Mouse (Mus musculus) neural tube, embryonic 13.5 days (tissue): ENCODE data around the gene Ccl27b. TPM values are rescaled to one million over a fixed set of nuclear protein-coding genes. Genes with fewer than 3 reads are reported as not detected.
"Not testable (repeated sequence)": the region's sequence is repeated elsewhere in the genome, so short reads cannot be mapped to it uniquely, and the experiment has no call there.

ENCODE experiments used
- ATAC-seq: fragments of 200-750 bp; cut with Nextera tagmentation; 2 replicates; pipeline ENCODE4 v1.8.0; 2017; ENCODE audit warnings: low read depth, mild to moderate bottlenecking, moderate TSS enrichment, moderate library complexity
- H3K27ac ChIP-seq: fragments of 300-500 bp; sonication (generic); replicated peaks from 2 replicates; pipeline ENCODE4 v1.5.1; 2015; ENCODE audit warnings: moderate library complexity, mild to moderate bottlenecking, inconsistent platforms
- H3K27me3 ChIP-seq: fragments of 300-500 bp; sonication (generic); 2 replicates; pipeline ENCODE4 v1.6.1; 2015; ENCODE audit warnings: mild to moderate bottlenecking, inconsistent platforms
- H3K36me3 ChIP-seq: fragments of 300-500 bp; sonication (generic); 2 replicates; pipeline ENCODE4 v1.6.1; 2015; ENCODE audit warnings: mild to moderate bottlenecking, inconsistent platforms
- H3K4me1 ChIP-seq: fragments of 300-500 bp; sonication (generic); replicated peaks from 2 replicates; pipeline ENCODE4 v1.6.1; 2015; ENCODE audit warnings: inconsistent platforms
- H3K4me2 ChIP-seq: fragments of 300-500 bp; sonication (generic); 2 replicates; pipeline ENCODE4 v1.6.1; 2015; ENCODE audit warnings: inconsistent platforms, mild to moderate bottlenecking, moderate library complexity
- H3K4me3 ChIP-seq: fragments of 300-500 bp; sonication (generic); 2 replicates; pipeline ENCODE4 v1.5.1; 2015; ENCODE audit warnings: mild to moderate bottlenecking, inconsistent platforms
- H3K9ac ChIP-seq: fragments of 300-500 bp; sonication (generic); 2 replicates; pipeline ENCODE4 v1.6.1; 2015; ENCODE audit warnings: moderate library complexity, mild to moderate bottlenecking, inconsistent platforms
- H3K9me3 ChIP-seq: fragments of 300-500 bp; sonication (generic); 2 replicates; pipeline ENCODE4 v1.6.1; 2016; ENCODE audit warnings: inconsistent platforms
- WGBS: fragments of 180-500 bp; shearing (Covaris S2); methylation state at CpG from one replicate; pipeline ENCODE4 v1.1.7; 2015; 5-methylcytosine and 5-hydroxymethylcytosine counted together
- polyA plus RNA-seq: library from polyadenylated mRNA; unstranded; fragments of >200 nt; fragmentation: Nextera tagmentation; extraction: Ambion mirVana; gene quantifications from 2 replicates; pipeline ENCODE4 v1.2.1, GENCODE M21; 2015

Ccl27b gene
- polyA plus RNA-seq: not detected in 2 replicates

GRCm38 (mm10) chr4:42654951-42655350 lies at the start of gene Ccl27b:
TSS of gene Ccl27b (plus strand) at chr4:42655251.
- H3K27ac ChIP-seq, H3K9me3 ChIP-seq, H3K4me2 ChIP-seq, H3K4me1 ChIP-seq, ATAC-seq, H3K36me3 ChIP-seq, H3K27me3 ChIP-seq, H3K4me3 ChIP-seq, H3K9ac ChIP-seq: not testable (repeated sequence)
- WGBS: no CpG with 5 or more reads among the region's 9 CpGs

- H3K9me3 ChIP-seq, H3K4me1 ChIP-seq, H3K4me3 ChIP-seq, H3K27me3 ChIP-seq, H3K9ac ChIP-seq, H3K4me2 ChIP-seq, ATAC-seq, H3K36me3 ChIP-seq, H3K27ac ChIP-seq: not testable (repeated sequence)
- no CpG with 5 or more reads among the region's 5 CpGs for WGBS
These were observed 43.2 kb upstream of the Ccl27b start, which contains the start of gene Gm10591 for GRCm38 (mm10) chr4:42611895-42612294. TSS of gene Gm10591 (plus strand) at chr4:42612195.

- not testable (repeated sequence) for H3K4me2 ChIP-seq, H3K9me3 ChIP-seq, H3K27me3 ChIP-seq, H3K27ac ChIP-seq, H3K9ac ChIP-seq, H3K4me3 ChIP-seq, H3K4me1 ChIP-seq, ATAC-seq, H3K36me3 ChIP-seq
- no CpG with 5 or more reads among the region's 8 CpGs for WGBS
These were observed 25.6 kb upstream of the Ccl27b start, which contains the start of gene Gm2564 for GRCm38 (mm10) chr4:42629419-42629818. TSS of gene Gm2564 (plus strand) at chr4:42629719.

GRCm38 (mm10) chr4:42661793-42662192 lies 6.7 kb downstream of the Ccl27b start, which contains the start of gene Il11ra2:
TSS of gene Il11ra2 (minus strand) at chr4:42661893.
- H3K4me1 ChIP-seq, ATAC-seq, H3K27me3 ChIP-seq, H3K9me3 ChIP-seq, H3K9ac ChIP-seq, H3K4me3 ChIP-seq, H3K4me2 ChIP-seq, H3K27ac ChIP-seq, H3K36me3 ChIP-seq: not testable (repeated sequence)
- WGBS: no CpG with 5 or more reads among the region's 3 CpGs

GRCm38 (mm10) chr4:42675415-42675814 lies 20.4 kb downstream of the Ccl27b start:
- H3K36me3 ChIP-seq, H3K27ac ChIP-seq, H3K27me3 ChIP-seq, H3K9me3 ChIP-seq, H3K4me2 ChIP-seq, H3K4me1 ChIP-seq, H3K9ac ChIP-seq, ATAC-seq, H3K4me3 ChIP-seq: not testable (repeated sequence)
- WGBS: no CpG with 5 or more reads among the region's 4 CpGs

GRCm38 (mm10) chr4:42679365-42679764 lies 24.3 kb downstream of the Ccl27b start:
- H3K9me3 ChIP-seq, H3K36me3 ChIP-seq, H3K4me2 ChIP-seq, H3K4me3 ChIP-seq, H3K27me3 ChIP-seq, H3K9ac ChIP-seq, H3K27ac ChIP-seq, H3K4me1 ChIP-seq, ATAC-seq: not testable (repeated sequence)
- no CpG with 5 or more reads among the region's 7 CpGs for WGBS

- H3K4me2 ChIP-seq, H3K27me3 ChIP-seq, H3K9ac ChIP-seq, H3K36me3 ChIP-seq, H3K27ac ChIP-seq, H3K9me3 ChIP-seq, H3K4me3 ChIP-seq, H3K4me1 ChIP-seq: not testable (repeated sequence)
- ATAC-seq: peak; percentile 68
- no CpG with 5 or more reads among the region's 32 CpGs for WGBS
These were observed 25.6 kb downstream of the Ccl27b start for GRCm38 (mm10) chr4:42680374-42681356.

GRCm38 (mm10) chr4:42681473-42682182 lies 26.6 kb downstream of the Ccl27b start:
- peak; percentile 62 for ATAC-seq
- no CpG with 5 or more reads among the region's 66 CpGs for WGBS
- H3K9ac ChIP-seq, H3K27me3 ChIP-seq, H3K4me3 ChIP-seq, H3K36me3 ChIP-seq, H3K4me2 ChIP-seq, H3K27ac ChIP-seq, H3K4me1 ChIP-seq, H3K9me3 ChIP-seq: not testable (repeated sequence)

GRCm38 (mm10) chr4:42682183-42682524 lies 27.1 kb downstream of the Ccl27b start:
- no CpG with 5 or more reads among the region's 18 CpGs for WGBS
- H3K9me3 ChIP-seq, H3K4me1 ChIP-seq, H3K27me3 ChIP-seq, H3K36me3 ChIP-seq, H3K27ac ChIP-seq, H3K4me3 ChIP-seq, H3K4me2 ChIP-seq, H3K9ac ChIP-seq: not testable (repeated sequence)
- ATAC-seq: peak; percentile 81

Other genes with a start within 250 kb of the Ccl27b start
- gene Gm21586, start 215.9 kb upstream of the Ccl27b start, polyA plus RNA-seq: not detected in 2 replicates
- gene Gm2163, start 188.5 kb upstream of the Ccl27b start, polyA plus RNA-seq: 0.18 TPM in 1 of 2 replicates, not detected in the other
- not detected in 2 replicates for gene Fam205a2, start 127.1 kb upstream of the Ccl27b start, polyA plus RNA-seq
- not detected in 2 replicates for gene Gm10591, start 43.1 kb upstream of the Ccl27b start, polyA plus RNA-seq
- gene Gm2564, start 25.5 kb upstream of the Ccl27b start, polyA plus RNA-seq: not detected in 2 replicates
- not detected in 2 replicates for gene Il11ra2, start 6.6 kb downstream of the Ccl27b start, polyA plus RNA-seq
- 1.4 TPM in 1 of 2 replicates, not detected in the other for gene 4930578G10Rik, start 80.3 kb downstream of the Ccl27b start, polyA plus RNA-seq
- not detected in 2 replicates for gene Ccl19, start 101.3 kb downstream of the Ccl27b start, polyA plus RNA-seq
- 0.93 and 2.1 TPM in 2 replicates for gene Ccl21a, start 118.7 kb downstream of the Ccl27b start, polyA plus RNA-seq
- 0.06 TPM in 1 of 2 replicates, not detected in the other for gene Fam205a1, start 198.6 kb downstream of the Ccl27b start, polyA plus RNA-seq
- 0.45 and 0.59 TPM in 2 replicates for gene Gm12394, start 201.5 kb downstream of the Ccl27b start, polyA plus RNA-seq
- 1.5 and 3.0 TPM in 2 replicates for gene Fam205c, start 219.0 kb downstream of the Ccl27b start, polyA plus RNA-seq